Mouse (Mus musculus) inflammation-experienced regulatory T-cells, adult 6 months (primary cell): ENCODE results near the gene Usp48. TPM values are rescaled to one million over a fixed set of nuclear protein-coding genes. Genes with fewer than 3 reads are reported as not detected.

Experiments used
- ATAC-seq: one replicate; pipeline ENCODE4 v1.8.0; 2017
- polyA plus RNA-seq, 3 experiments: library from polyadenylated mRNA; unstranded; fragments of 100-300 nt; shearing (Covaris generic); gene quantifications; one replicate each; pipeline ENCODE4 v1.2.1; 2017

Gene Usp48
- polyA plus RNA-seq, 3 experiments from 2014 or later, result 50.7 to 65.5 (median 59.6) TPM

GRCm38 (mm10) chr4:137664433-137664979 is 71.0 kb downstream of the Usp48 start, which contains the start of gene Rap1gap:
Gene Rap1gap (plus strand): TSS chr4:137664726.
- no peak for ATAC-seq

- no peak for ATAC-seq
These were observed 71.6 kb downstream of the Usp48 start for GRCm38 (mm10) chr4:137664980-137665675.

DNA sequence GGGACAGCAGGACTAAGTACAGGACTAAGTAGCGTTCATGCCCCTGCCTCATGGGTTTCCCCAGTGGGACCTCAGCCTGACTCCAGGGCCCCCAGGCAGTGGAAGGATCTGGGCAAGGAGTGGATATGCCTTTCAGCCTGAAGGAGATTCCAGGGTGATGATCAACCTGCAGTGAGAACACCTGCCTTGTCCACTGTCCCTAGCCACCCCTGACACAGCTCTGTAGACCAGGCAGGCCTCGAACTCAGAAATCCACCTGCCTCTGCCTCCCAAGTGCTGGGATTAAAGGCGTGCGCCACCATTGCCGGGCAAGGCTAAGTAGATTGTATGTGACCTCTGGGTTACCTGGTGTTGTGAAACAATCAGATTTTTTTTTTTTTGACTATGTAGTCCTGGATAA is 72.2 kb downstream of the Usp48 start:
- no peak for ATAC-seq

DNA sequence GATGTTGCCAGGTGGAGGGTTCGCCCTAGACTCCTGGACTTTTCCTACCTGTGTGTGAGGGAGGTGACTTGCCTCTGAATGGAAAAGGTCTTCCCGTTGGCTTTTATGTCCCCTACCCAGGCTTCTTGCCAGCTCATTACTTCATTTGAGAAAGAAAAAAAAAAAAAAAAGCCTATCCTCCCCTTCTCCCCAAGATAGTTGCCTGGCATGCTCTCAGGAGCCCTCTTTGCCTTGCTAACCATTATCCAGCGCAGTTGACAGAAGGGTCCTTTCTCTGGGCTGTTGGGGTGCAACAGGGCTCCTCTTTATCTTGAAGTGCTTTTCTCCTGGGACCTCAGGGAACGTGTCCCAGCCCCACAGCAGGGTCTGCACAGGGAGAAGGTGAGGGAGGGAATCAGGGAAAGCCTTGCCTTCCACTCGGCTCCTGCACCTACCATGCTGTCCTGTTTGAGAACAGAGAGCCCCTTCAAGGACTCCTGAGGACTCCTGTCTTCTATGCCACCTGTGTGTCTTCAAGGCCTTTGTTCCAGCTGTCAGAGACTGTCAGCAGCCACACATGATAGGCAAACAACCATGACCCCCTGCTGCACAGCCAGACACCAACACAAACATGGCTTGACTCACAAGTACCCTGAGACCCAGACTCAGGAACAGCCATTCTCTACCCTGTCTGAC is 72.9 kb downstream of the Usp48 start:
- no peak for ATAC-seq

DNA sequence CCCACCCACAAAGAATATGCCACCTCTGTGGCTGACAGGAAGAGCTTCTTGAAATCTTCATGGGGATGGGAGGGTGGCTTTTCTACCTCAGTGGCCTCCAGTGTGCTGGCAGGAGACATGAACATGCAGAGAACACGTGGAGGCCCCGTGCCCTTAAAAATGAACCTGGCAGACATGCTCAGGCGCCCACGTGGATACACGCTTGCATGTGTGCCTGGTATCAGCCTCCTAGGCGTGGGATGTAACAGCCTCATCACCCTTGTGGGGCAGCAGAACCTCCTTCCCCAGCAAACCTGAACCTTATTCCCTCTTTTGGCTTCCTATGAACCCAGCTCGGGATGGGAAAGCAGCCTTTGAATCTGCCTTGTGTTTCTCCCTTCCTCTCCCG is 73.4 kb downstream of the Usp48 start:
- ATAC-seq, result no peak

- ATAC-seq, result no peak
These were observed 74.2 kb downstream of the Usp48 start for GRCm38 (mm10) chr4:137667747-137668146.

- no peak for ATAC-seq
These were observed 78.4 kb downstream of the Usp48 start for GRCm38 (mm10) chr4:137671711-137672500.

DNA sequence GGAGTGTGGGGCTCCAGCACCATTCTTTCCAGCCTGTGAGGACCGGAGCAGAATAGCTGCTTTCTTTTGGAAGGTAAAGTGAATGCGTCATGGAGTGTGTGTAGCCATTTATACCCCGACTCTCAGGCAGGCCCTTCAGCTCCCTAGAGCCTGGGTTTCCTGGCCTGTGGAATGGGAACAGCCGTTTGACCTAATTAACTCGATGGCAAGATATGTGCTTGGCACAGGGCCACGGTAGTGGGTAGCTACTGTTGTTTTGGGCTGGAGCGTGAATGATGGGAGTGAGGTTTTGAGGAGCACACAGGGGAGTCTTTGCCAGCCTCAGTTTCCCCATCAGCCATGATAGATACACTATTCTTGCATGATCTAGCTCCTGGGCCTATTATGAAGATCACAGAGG is 82.0 kb downstream of the Usp48 start:
- ATAC-seq, result no peak

- ATAC-seq, result peak; percentile 21
These were observed 82.5 kb downstream of the Usp48 start for GRCm38 (mm10) chr4:137676057-137676456.

- no peak for ATAC-seq
These were observed 83.3 kb downstream of the Usp48 start for GRCm38 (mm10) chr4:137676700-137677484.

DNA sequence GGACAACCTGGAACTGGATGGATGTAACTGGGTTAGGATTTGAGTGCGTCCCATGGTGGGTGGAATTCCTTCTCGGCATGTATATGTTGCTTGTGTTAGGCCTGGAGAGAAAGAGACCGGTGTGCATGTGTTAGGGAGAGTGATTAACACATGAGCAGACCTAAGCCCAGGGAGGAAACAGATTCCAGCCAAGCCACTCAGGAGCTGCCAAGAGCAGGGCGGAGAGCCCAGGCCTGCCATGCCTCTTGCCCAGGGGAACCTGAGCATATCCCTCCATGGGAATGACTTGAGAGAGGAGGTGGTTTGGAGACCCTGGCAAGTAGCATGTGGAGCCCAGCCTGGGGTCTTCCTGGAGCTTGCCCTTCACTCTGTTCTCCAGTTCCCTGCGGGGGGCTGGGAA is 84.4 kb downstream of the Usp48 start:
- no peak for ATAC-seq

- no peak for ATAC-seq
These were observed 85.0 kb downstream of the Usp48 start for GRCm38 (mm10) chr4:137678568-137678967.

GRCm38 (mm10) chr4:137679979-137680550 is 86.5 kb downstream of the Usp48 start:
- no peak for ATAC-seq

DNA sequence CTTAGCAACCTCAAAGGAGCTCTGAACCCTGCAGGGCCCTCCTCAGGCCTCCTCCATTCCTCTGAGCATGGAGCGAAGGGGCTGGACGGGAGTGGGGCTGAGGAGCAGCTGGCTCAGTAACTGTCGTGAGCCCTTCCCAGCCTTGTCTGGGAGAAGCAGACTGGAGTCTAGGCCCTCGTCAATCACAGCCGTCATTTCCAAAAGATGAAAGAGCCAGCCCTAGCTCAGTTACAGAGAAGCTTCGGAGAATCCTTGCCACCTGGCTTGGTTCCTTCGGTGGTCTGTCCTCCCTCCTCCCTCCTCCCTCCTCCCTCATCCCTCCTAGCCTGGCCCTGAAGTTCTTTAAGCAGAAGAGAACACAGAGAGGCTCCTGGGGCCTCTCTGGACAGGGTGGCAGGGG is 87.2 kb downstream of the Usp48 start:
- no peak for ATAC-seq

GRCm38 (mm10) chr4:137681408-137682104 is 88.0 kb downstream of the Usp48 start:
- ATAC-seq, result no peak

- no peak for ATAC-seq
These were observed 89.5 kb downstream of the Usp48 start for GRCm38 (mm10) chr4:137682961-137683453.

DNA sequence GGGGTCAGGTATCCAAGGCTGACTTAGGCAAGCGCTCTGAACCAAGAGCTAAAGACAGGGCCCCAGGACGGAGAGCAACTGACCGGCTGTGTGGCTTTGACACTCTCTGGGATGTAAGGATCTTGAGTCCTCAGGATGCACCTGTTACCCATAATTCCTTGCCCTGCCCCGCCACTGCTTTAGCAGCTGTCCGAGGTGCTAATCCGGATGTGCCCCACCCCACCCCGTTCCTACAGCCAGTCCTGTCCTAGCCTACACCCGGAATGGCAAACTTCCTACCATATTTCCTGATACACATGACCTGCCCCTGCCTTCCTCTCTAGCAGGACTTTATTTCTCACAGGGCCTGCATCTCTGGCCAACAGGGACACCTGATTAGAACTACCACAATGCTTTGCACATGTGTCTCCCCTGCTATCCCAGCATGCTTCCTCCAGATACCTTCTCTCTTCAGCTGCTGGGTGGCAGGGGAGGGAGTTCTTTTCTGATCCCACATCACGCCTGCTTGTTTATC is 91.3 kb downstream of the Usp48 start:
- no peak for ATAC-seq

DNA sequence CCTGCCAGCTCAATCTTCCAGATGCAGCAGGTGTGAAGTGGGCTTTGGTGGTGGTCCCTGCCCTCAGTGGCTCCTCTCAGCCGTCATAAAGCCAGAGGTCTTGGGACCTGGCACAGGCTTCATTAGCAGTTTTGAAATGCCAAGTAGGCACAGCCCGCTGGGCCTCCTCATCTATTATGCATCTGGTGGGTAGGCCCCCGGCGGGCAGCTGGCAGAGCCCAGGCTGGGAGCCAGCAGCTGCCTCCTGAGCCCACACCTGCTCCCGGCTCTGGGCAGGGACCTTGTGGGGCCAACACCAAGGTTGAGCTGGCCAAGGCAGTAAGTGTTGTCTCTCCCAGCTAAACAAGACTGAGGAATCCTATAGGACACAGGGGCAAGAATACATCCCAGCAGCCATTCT is 92.7 kb downstream of the Usp48 start:
- ATAC-seq, result no peak

DNA sequence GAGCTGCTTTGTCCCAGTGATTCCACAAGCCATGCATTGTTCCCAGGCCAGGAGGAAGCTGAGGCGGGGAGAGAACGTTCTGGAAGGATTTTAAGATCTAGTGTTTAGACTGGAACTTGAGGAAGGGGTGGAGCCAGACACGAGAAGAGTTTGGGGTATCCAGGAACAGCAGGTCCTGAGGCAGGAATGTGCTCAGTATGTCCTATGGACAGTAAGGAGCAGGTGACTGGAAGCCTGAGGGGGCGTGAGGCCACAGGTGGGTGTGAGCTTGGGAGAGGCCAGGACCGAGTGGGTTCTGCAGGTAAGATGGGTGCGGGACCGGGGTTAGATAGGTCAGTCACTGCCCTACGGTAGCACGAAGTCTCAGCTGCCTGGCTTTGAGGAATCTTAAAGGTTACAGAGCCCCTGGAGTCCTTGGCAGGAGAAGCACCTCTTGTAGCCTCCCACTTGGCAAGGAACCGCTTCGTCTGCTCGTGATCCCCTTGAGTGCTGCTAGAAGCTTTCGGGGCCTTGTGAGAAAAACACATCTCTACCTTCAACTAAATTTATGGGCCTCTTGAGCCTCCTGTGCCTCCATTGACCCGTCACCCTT is 93.8 kb downstream of the Usp48 start:
- ATAC-seq, result no peak

- no peak for ATAC-seq
These were observed 98.8 kb downstream of the Usp48 start for GRCm38 (mm10) chr4:137692107-137692902.
